Mouse (Mus musculus) stomach, postnatal 0 days (tissue): ENCODE measurements around the gene Mroh2a. TPM values are rescaled to one million over a fixed set of nuclear protein-coding genes. Genes with fewer than 3 reads are reported as not detected.

Experiments used
- ATAC-seq: fragments of 200-750 bp; cut with Nextera tagmentation; 2 replicates; pipeline ENCODE4 v1.8.0; 2017; ENCODE audit not compliant: low FRiP score, low TSS enrichment
- DNase-seq: peaks from one replicate; pipeline ENCODE4 v3.0.0-alpha.2; 2016; ENCODE audit warnings: low spot score
- H3K27ac ChIP-seq: fragments of 300-500 bp; sonication (generic); replicated peaks from 2 replicates; pipeline ENCODE4 v1.5.1; 2014; ENCODE audit warnings: mild to moderate bottlenecking, control low read depth
- H3K27me3 ChIP-seq: fragments of 300-500 bp; sonication (generic); 2 replicates; pipeline ENCODE4 v1.6.1; 2014; ENCODE audit warnings: low read length; ENCODE audit not compliant: control insufficient read depth, insufficient read depth
- H3K36me3 ChIP-seq: fragments of 300-500 bp; sonication (generic); 2 replicates; pipeline ENCODE4 v1.6.1; 2014; ENCODE audit warnings: low read length, mixed read lengths; ENCODE audit not compliant: control insufficient read depth, insufficient read depth
- H3K4me1 ChIP-seq: fragments of 300-500 bp; sonication (generic); replicated peaks from 2 replicates; pipeline ENCODE4 v1.6.1; 2014; ENCODE audit warnings: antibody characterized with exemption; ENCODE audit not compliant: control insufficient read depth, insufficient read depth
- H3K4me2 ChIP-seq: fragments of 300-500 bp; sonication (generic); replicated peaks from 2 replicates; pipeline ENCODE4 v1.6.1; 2014; ENCODE audit warnings: low read depth, mild to moderate bottlenecking, control low read depth, moderate library complexity
- H3K4me3 ChIP-seq: fragments of 300-500 bp; sonication (generic); 2 replicates; pipeline ENCODE4 v1.5.1; 2014; ENCODE audit warnings: low read depth, low read length, control low read depth
- H3K9ac ChIP-seq: fragments of 300-500 bp; sonication (generic); 2 replicates; pipeline ENCODE4 v1.6.1; 2014; ENCODE audit warnings: mild to moderate bottlenecking, low read length, control low read depth, mixed read lengths
- H3K9me3 ChIP-seq: fragments of 300-500 bp; sonication (generic); 2 replicates; pipeline ENCODE4 v1.6.1; 2016; ENCODE audit warnings: low read length; ENCODE audit not compliant: control insufficient read depth
- CTCF ChIP-seq: IDR thresholded peaks from 2 replicates; pipeline ENCODE4 v1.5.1; 2016; ENCODE audit warnings: antibody characterized with exemption, low read depth, mild to moderate bottlenecking, moderate library complexity
- EP300 ChIP-seq: optimal IDR thresholded peaks from 2 replicates; pipeline ENCODE3; 2016; ENCODE audit warnings: antibody characterized with exemption
- WGBS: fragments of 180-500 bp; shearing (Covaris S2); extraction: QIAGEN DNeasy Blood & Tissue Kit; methylation state at CpG from one replicate; pipeline ENCODE4 v1.1.7; 2014; 5-methylcytosine and 5-hydroxymethylcytosine counted together
- polyA plus RNA-seq: library from polyadenylated mRNA; unstranded; fragments of >200 nt; fragmentation: Nextera tagmentation; extraction: Ambion mirVana; gene quantifications from 2 replicates; pipeline ENCODE4 v1.2.1, GENCODE M21; 2015

Mroh2a gene
- polyA plus RNA-seq, 1 experiment from 2014 or later: 0.84 TPM

GRCm38 (mm10) chr1:88263778-88264177 is 37.0 kb downstream of the Mroh2a start:
- Histone ChIP-seq H3K4me2 (no peak overlapping the region), H3K4me3 (no peak overlapping the region), H3K36me3 (peaks cover 92% of the 10 kb centered on the region), H3K4me1 (peaks cover 19% of the 10 kb centered on the region), H3K9ac (no peak overlapping the region), H3K9me3 (no peaks in the 10 kb centered on the region), H3K27ac (no peak overlapping the region), H3K27me3 (no peaks in the 10 kb centered on the region)
- DNase-seq (no peak), ATAC-seq (no peak)
- WGBS: 90% methylated on average over 5 of the region's 5 CpGs
- TF ChIP-seq EP300 (no peak), CTCF (no peak)

- Histone ChIP-seq H3K4me2 (no peak overlapping the region), H3K9ac (no peak overlapping the region), H3K27me3 (no peaks in the 10 kb centered on the region), H3K27ac (no peak overlapping the region), H3K4me3 (no peak overlapping the region), H3K4me1 (peaks cover 19% of the 10 kb centered on the region), H3K36me3 (peaks cover 98% of the 10 kb centered on the region), H3K9me3 (no peaks in the 10 kb centered on the region)
- TF ChIP-seq CTCF (no peak), EP300 (no peak)
- WGBS: 81% methylated on average over 7 of the region's 7 CpGs
- ATAC-seq (no peak), DNase-seq (no peak)
Observed at GRCm38 (mm10) chr1:88264237-88264868, 37.6 kb downstream of the Mroh2a start.

DNA sequence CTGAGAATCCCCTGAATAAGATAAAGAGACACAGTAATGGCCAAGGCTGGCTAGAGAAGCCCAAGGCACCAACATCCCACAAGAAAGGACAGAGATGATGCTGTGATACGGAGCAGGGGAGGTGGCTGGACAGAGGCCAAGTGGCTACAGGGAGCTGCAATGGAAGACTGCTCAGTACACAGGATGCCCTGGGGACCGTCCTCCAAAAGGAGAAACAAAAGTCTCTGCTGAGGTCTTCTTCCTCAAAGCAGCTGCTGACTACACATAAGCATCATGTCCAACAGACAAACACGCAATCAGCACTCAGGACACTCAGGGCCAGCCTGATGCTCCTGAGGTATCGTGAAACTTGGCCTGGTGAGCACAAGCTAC is 38.1 kb downstream of the Mroh2a start:
- H3K4me3 ChIP-seq: no peak overlapping the region
- TF ChIP-seq EP300 (no peak), CTCF (no peak)

DNA sequence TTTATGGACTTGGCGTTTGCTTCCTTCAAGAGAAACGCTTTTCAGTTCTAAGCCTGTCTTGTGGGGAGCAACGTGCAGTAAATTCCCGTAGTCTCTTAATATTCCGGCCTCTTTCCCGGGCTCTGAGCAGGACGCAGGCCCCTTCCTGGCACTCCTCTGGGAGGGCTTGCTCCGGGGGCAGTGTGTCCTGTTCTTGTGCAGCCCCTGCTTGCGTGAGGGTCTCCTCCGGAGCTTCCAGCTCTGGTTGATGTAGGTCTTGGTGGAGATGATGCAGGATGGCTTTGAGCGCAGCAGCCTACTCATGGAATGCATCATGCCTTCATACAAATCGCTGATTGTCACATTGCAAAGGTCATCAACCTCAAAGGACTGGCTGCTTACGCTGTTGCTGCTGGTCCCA is 39.3 kb downstream of the Mroh2a start:
- no peak for DNase-seq
- H3K9me3 ChIP-seq: no peaks in the 10 kb centered on the region
- H3K9ac ChIP-seq: no peak overlapping the region
- H3K4me2 ChIP-seq: no peak overlapping the region
- WGBS: 90% methylated on average over 13 of the region's 13 CpGs
- ATAC-seq: no peak
- H3K27me3 ChIP-seq: no peaks in the 10 kb centered on the region
- no peak for TF ChIP-seq CTCF
- TF ChIP-seq EP300: no peak
- peaks cover 10% of the 10 kb centered on the region for H3K4me1 ChIP-seq
- H3K27ac ChIP-seq: no peak overlapping the region
- peaks cover 89% of the 10 kb centered on the region for H3K36me3 ChIP-seq
- no peak overlapping the region for H3K4me3 ChIP-seq

More for the DNA sequence above, 38.1 kb downstream of the Mroh2a start:
- ATAC-seq: no peak
- no peak for DNase-seq
- Histone ChIP-seq H3K4me1 (peaks cover 15% of the 10 kb centered on the region), H3K4me2 (no peak overlapping the region), H3K36me3 (peaks cover 98% of the 10 kb centered on the region), H3K9ac (peak overlapping the region; percentile 5; the same call in 1 of the 2 replicates), H3K9me3 (no peaks in the 10 kb centered on the region), H3K27ac (no peak overlapping the region), H3K27me3 (no peaks in the 10 kb centered on the region)
- WGBS: 76% methylated on average over 4 of the region's 4 CpGs

DNA sequence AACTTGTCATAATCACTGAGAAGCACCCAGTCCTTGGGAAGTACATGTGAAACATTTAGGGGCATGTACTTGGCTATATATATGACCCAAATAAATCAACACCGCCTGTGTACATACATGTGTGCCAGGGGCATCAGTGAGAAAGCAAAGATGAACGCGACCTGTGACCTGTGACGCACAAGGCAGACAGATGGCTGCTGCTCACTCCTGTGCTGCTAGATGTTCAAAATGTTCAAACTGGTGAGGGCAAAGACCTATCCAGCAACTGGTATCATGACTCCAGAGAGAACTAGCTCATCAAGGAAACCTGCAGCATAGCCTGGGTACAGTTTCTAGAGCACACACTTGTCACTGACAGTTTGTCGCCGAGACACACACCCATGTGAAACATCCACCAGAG is 40.7 kb downstream of the Mroh2a start:
- no peaks in the 10 kb centered on the region for H3K27me3 ChIP-seq
- H3K4me2 ChIP-seq: no peak overlapping the region
- TF ChIP-seq EP300 (no peak), CTCF (no peak)
- H3K9ac ChIP-seq: 0 out of 2 replicates have a peak overlapping the region, but pooled peaks have one; percentile 2
- 89% methylated on average over 6 of the region's 6 CpGs for WGBS
- peak; percentile 4 for ATAC-seq
- no peak for DNase-seq
- H3K9me3 ChIP-seq: no peaks in the 10 kb centered on the region
- no peaks in the 10 kb centered on the region for H3K4me1 ChIP-seq
- no peak overlapping the region for H3K4me3 ChIP-seq
- peaks cover 85% of the 10 kb centered on the region for H3K36me3 ChIP-seq
- H3K27ac ChIP-seq: no peak overlapping the region

- Histone ChIP-seq H3K4me3 (no peak overlapping the region), H3K27ac (no peak overlapping the region), H3K4me2 (no peak overlapping the region), H3K36me3 (peaks cover 84% of the 10 kb centered on the region), H3K9ac (no peak overlapping the region), H3K9me3 (no peaks in the 10 kb centered on the region), H3K4me1 (no peaks in the 10 kb centered on the region), H3K27me3 (no peaks in the 10 kb centered on the region)
- WGBS: 86% methylated on average over 6 of the region's 6 CpGs
- DNase-seq (no peak), ATAC-seq (no peak; the same call in 1 of the 2 replicates)
- TF ChIP-seq EP300: no peak
- no peak for TF ChIP-seq CTCF
Observed at GRCm38 (mm10) chr1:88268070-88268469, 41.3 kb downstream of the Mroh2a start.
